Mouse (Mus musculus): ENCODE measurements around the gene Bcl2l1.
A peak's percentile ranks its signal among the peaks of the same experiment; 100 is the strongest.

Gene Bcl2l1

GRCm38 (mm10) chr2:152831019-152831878, at the start of gene Bcl2l1:
Gene Bcl2l1, minus strand, starts transcription at chr2:152831728.
- peak; percentile 96 to 97 for DNase-seq (ENCODE audit: low spot score in 2 of 2)

DNA sequence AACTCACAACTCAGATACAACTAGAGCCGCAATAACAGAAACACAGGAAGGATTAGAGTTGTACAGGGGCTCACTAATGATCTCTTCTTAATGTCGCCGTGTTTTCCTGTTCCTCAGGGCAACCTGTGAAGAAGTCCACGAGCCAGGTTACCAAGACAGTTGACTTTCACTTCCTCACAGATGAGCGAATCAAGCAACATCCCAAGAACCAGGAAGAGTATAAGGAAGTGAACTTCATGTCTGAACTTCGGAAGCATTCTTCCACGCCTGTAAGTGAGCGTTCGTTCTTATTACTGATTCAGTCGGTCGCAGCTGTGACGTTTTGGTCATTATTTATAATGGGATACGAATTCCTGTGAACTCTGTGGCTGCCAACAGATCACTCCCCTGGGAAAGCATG, 49.4 kb upstream of the Bcl2l1 start:
- no peak for DNase-seq (ENCODE audit: low spot score in 2 of 2)

GRCm38 (mm10) chr2:152878239-152878638, 46.7 kb upstream of the Bcl2l1 start:
- no peak for DNase-seq (ENCODE audit: low spot score in 2 of 2)

- DNase-seq (ENCODE audit: low spot score in 2 of 2) = no peak
Observed at GRCm38 (mm10) chr2:152863346-152863745, 31.8 kb upstream of the Bcl2l1 start.

DNA sequence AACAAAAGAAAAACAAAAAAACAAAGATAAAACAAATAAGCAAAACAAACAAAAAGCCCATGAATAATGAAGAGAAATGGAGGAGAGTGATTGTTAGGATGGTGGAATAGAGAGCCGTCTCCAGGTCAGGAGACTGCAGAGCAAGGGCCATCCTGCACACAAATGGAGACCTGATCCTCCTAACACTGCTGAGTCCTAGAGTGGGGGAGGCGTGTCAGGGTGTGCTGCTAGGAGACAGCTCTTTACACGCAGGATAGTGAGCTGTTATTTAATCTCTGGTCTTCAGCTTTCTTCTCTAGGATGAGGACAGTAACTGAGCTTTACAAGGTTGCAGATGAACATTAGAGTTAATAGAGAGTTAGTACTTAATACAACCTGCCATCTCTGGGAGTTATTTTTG, 31.1 kb upstream of the Bcl2l1 start:
- DNase-seq (ENCODE audit: low spot score in 2 of 2) = no peak

GRCm38 (mm10) chr2:152861891-152862290, 30.4 kb upstream of the Bcl2l1 start:
- no peak for DNase-seq (ENCODE audit: low spot score in 2 of 2)

DNA sequence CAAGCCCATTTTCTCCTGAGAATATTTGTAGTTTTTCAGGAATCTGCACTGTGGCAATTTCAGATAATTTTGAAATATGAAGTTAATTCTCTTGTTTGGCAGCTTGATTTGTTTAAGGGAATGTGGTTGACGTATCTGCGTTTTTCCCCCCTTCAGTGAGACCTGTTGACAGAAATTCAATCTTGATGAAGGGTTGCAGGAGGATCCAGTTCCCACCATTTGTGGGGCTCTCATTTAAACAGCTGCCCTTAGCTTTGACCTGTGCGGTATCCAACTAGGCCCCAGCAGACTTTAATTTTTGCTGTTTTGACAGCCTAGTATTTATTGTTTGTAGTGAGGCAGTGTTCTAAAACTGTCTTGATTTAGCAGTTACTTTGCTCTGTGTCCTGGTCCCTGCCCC, 28.0 kb upstream of the Bcl2l1 start:
- no peak for DNase-seq (ENCODE audit: low spot score in 2 of 2)

DNA sequence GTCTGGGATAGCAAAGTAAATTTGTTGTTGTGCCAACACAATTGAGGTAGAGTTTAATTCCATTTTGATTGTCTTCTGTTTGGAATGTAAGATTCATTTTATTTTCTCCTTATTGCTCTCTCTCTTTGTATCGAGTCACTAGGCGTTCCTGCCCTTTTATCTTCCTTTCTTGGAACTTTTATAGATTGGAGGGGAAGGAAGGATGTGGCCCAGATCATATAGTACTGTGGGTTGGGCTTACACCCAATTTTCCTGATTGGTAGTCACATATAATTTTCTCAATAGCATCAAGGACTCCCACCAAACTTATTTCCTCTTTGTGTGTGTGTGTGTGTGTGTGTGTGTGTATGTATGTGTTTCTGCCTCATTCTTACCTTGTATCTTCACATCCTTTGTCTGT, 16.9 kb upstream of the Bcl2l1 start:
- DNase-seq (ENCODE audit: low spot score in 2 of 2) = no peak

DNA sequence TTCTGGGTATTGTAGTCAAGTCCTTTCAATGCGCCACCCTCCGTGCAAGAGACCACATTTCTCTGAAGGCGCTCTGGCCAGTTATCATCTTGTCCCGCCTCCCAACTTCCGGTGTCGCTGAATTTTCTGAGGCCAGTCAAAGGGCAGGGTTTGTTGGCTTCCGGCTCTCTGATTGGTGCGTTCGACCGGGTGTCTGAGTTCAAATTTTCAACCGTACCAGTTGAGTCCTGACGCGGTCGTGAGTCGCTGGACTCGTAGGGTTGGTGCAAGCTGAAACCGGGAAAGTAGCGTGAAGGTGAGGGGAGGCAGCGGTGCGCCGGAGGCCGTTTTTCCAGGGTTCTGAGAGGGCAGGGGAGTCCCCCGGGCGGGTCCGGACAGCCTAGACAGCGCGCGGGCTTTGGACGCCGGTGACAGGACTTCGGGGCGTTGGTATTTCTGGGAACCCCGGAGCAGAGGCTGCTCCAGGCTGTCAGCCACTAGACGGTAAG, 16.3 kb upstream of the Bcl2l1 start, which contains the start of gene Tpx2:
Gene Tpx2, plus strand, starts transcription at position 150 of the 488 bp plus-strand sequence.
- peak; percentile 86 to 94 for DNase-seq (ENCODE audit: low spot score in 2 of 2)

DNA sequence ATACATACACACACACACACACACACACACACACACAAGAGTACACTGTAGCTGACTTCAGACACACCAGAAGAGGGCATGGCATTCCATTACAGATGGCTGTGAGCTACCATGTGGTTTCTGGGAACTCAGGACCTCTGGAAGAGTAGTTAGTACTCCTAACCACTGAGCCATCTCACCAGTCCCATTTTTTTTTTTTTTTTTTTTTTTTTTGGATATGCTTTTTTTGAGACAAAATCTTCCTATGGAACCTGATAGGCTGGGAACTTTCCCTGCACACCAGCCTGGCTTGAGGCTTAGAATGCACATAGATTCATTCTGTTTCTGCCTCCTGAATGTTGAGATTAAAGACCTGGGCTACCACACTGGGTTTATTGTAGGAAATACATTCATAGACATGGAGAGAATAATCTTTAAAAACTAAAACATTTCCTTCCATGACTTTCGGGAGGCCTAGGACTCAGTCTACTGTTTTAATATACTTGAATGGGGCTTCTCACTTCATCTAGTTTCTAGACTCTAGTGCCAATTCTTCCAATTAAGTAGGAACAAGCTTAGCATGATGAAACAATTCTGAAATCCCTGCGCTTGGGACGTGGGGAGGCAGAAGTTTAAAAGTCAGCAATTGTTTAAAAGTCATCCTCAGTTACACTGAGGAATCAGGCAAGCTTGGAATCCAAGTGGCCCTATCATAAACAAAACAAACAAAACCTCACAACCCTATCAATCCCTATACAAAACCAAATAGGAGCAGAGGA, 15.7 kb upstream of the Bcl2l1 start:
- DNase-seq (ENCODE audit: low spot score in 2 of 2) = no peak

GRCm38 (mm10) chr2:152842741-152843140, 11.2 kb upstream of the Bcl2l1 start:
- DNase-seq (ENCODE audit: low spot score in 2 of 2) = no peak

DNA sequence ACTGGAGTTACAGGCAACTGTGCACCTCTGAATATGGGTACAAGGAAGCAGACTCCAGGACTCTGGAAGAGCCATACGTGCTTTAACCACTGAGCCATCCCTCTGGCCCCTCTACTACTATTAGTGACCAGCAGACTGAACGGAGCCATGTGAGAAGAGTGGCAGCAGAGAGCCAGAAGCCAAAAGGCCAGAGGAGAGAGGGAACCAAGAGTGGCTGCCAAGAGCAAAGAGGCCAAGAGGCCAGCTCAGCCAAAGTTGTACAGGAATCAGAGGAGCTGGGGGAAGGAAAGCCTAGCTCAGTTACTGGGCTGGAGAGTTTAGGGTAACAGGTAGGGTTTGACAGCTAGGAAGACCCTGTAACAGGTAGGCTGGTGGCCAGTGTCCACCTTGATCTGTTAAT, 7.7 kb upstream of the Bcl2l1 start:
- no peak for DNase-seq (ENCODE audit: low spot score in 2 of 2)

- peak; percentile 80 to 92 for DNase-seq (ENCODE audit: low spot score in 2 of 2)
Observed at GRCm38 (mm10) chr2:152830021-152830921, 1.3 kb downstream of the Bcl2l1 start.

GRCm38 (mm10) chr2:152829367-152829881, 2.1 kb downstream of the Bcl2l1 start:
- DNase-seq (ENCODE audit: low spot score in 2 of 2) = no peak

DNA sequence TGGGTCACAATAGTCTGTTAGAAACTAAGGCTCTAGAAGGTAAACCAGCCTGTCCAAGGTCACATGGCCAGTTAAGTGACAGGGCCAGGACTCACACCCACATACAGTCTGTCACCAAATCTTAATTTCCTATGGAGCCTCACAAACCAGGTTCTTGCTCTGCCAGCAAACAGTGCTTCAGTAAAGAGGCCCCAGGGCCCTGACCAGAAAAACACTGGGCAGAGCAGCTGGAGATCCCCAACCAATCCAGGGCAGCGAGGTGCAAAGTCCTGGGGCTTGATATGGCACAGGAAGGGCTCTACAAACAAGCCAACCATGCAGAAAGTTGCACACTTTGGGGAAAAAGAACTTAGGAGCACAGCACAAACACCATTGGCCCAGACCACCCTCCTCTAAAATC, 3.0 kb downstream of the Bcl2l1 start:
- DNase-seq (ENCODE audit: low spot score in 2 of 2) = no peak

DNA sequence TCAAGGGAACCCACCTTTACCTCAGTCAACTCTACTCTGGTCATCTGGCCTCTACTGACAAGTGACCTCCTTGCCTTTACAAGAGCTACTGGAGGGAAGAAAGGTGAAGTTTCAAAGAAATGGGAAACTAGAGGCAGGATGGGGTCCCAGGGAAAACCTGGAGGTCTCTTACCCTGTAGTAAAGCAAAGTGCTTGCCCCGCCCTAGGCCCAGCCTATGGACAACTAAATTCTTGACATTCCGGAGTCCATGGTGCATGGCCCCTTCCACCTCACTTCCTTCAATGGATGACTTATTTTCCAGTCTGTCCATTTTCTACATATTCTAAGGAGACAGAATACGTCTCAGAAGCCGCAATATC, 3.5 kb downstream of the Bcl2l1 start:
- no peak for DNase-seq (ENCODE audit: low spot score in 2 of 2)

DNA sequence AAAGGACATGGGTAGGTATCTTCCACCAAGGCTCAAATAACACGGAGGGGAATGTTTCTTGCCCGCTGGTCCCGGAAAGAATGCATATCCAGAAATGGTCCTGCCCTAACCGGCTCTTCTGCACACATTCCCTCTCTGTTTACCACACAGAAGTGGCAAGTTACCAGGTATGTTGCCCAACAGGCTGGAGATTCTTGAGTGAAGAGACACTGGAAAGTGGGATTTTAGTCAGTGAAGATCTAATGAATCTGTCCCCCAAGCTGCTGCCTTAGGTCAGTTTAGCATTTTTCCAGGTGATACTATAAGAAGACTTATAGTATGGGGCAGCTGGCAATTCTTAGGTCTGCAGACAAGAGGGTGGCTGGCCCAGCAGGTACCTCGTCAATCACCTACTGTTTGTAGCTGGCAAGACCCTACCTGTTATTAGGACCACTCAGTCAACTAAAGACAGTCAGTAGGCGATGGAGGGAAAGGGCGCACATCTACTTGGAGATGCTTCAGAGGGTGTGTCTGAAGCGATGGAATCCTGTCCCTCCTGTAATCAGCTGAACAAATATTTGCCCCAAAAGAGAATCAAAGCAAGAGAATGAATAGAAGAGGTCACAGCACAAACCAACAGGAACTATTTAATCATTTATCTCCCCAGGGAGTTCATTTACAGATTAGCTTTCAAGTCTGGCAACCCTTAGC, 4.1 kb downstream of the Bcl2l1 start:
- DNase-seq (ENCODE audit: low spot score in 2 of 2) = peak in 1 of 2 experiments; percentile 63

- DNase-seq (ENCODE audit: low spot score in 2 of 2) = no peak
Observed at GRCm38 (mm10) chr2:152826481-152826880, 5.0 kb downstream of the Bcl2l1 start.

DNA sequence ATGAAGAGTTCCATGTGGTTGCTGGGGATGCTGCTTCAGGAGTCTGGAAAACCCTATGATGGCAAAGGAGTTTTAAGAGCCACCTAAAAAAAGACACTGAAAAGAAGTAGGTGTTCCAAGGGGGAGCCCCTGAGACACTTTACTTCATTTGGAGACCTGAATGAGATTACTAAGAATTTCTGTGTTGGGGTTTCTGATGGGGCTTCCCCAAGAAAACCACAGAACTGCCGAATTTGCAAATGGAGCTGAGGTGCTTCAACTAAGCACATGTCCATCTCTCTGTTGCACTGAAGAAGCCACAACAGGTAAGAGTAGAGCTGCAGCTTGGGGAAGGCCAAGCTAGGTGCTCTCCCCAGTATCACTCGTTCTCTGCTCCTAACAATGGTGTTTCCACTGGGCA, 5.8 kb downstream of the Bcl2l1 start:
- no peak for DNase-seq (ENCODE audit: low spot score in 2 of 2)

GRCm38 (mm10) chr2:152825168-152825697, 6.3 kb downstream of the Bcl2l1 start:
- DNase-seq (ENCODE audit: low spot score in 2 of 2) = no peak
